Mouse (Mus musculus) lung, postnatal 0 days (tissue): ENCODE measurements around the gene Tm6sf1.

Experiments used
- CTCF ChIP-seq: IDR thresholded peaks from 2 replicates; pipeline ENCODE4 v1.5.1; 2016; ENCODE audit warnings: antibody characterized with exemption, mild to moderate bottlenecking
- EP300 ChIP-seq: IDR thresholded peaks from 2 replicates; pipeline ENCODE4 v1.6.1; 2016; ENCODE audit warnings: antibody characterized with exemption, mild to moderate bottlenecking, control low read depth

DNA sequence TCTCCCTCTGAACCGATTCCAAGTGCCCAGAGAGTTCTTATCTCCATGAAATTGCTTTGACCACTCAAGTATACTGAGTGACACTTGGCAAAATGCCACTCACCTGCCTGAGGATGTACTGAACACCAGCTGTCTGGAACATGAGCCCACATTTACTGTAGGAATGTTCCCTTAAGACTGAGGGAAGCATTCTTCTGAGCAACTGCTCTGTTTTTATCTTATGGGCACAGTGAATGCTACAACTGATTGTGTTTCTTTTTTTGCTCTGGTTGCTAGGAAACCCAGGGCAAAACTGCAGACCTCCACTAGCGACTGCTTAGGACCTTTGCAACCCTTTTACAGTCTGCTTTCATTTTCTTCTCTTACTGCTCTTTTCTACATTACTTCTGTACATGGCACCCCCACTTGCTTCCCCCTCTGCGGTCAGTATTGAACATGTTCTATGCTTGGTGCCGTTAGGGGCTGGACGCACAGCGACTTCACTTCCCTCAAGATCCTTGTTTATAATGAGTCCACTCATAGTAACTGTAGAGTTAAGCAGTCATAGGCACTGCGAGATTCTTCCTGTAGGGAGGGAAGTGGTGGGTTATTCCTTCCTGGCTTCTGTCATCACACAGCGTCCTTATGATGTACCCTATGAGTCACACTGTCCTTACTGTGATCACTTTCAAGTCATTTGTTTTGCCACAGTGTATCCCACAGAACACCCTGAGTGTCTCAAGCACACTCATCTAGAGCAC lies 4.1 kb upstream of the Tm6sf1 start:
- 0 out of 2 replicates have a peak, but pooled peaks have one; percentile 5 for TF ChIP-seq CTCF
- TF ChIP-seq EP300, result peak; percentile 52; the same call in 1 of the 2 replicates
